Mouse (Mus musculus): ENCODE results near the gene E030018B13Rik. TPM values are rescaled to one million over a fixed set of nuclear protein-coding genes. Genes with fewer than 3 reads are reported as not detected.
A peak's percentile ranks its signal among the peaks of the same experiment; 100 is the strongest.

Gene E030018B13Rik
- polyA plus RNA-seq, 1 experiment from 2014 or later, result 0.25 TPM

GRCm38 (mm10) chr7:63939397-63939951 lies 22.8 kb downstream of the E030018B13Rik start:
- H3K4me1 ChIP-seq (ENCODE audit: control insufficient read depth, insufficient read depth, low read length), result peaks cover 9% of the 10 kb centered on the region
- peak overlapping the region; percentile 73 for H3K4me3 ChIP-seq (ENCODE audit: low read depth, low read length)

GRCm38 (mm10) chr7:63940321-63940720 lies 23.7 kb downstream of the E030018B13Rik start:
- 78% methylated on average over 5 of the region's 5 CpGs for WGBS
- no peaks in the 10 kb centered on the region for H3K36me3 ChIP-seq (ENCODE audit: control insufficient read depth, insufficient read depth, low read length)
- no peak overlapping the region for H3K4me3 ChIP-seq (ENCODE audit: low read depth, low read length)
- H3K4me1 ChIP-seq (ENCODE audit: control insufficient read depth, insufficient read depth, low read length), result peaks cover 7% of the 10 kb centered on the region
- no peak overlapping the region; the same call in 1 of the 2 replicates for H3K27ac ChIP-seq (ENCODE audit: low read length)
- H3K4me2 ChIP-seq (replicated peaks; ENCODE audit: low read depth, low read length), result no peak overlapping the region; the same call in 1 of the 2 replicates
- no peak overlapping the region for H3K9ac ChIP-seq (replicated peaks; ENCODE audit: low read depth, low read length)
- H3K9me3 ChIP-seq (ENCODE audit: control insufficient read depth, low read depth, low read length), result no peaks in the 10 kb centered on the region
- ATAC-seq (ENCODE audit: insufficient number of reproducible peaks, insufficient read depth, low FRiP score, low read depth), result no peak
- no peaks in the 10 kb centered on the region for H3K27me3 ChIP-seq (ENCODE audit: control insufficient read depth, insufficient read depth, low read length)

More at GRCm38 (mm10) chr7:63939397-63939951, 22.8 kb downstream of the E030018B13Rik start:
- Histone ChIP-seq H3K4me2 (replicated peaks; ENCODE audit: low read depth, low read length) (peak overlapping the region; percentile 94), H3K27ac (ENCODE audit: low read length) (peak overlapping the region; percentile 84), H3K27me3 (ENCODE audit: control insufficient read depth, insufficient read depth, low read length) (no peaks in the 10 kb centered on the region), H3K36me3 (ENCODE audit: control insufficient read depth, insufficient read depth, low read length) (no peaks in the 10 kb centered on the region), H3K9me3 (ENCODE audit: control insufficient read depth, low read depth, low read length) (no peaks in the 10 kb centered on the region), H3K9ac (replicated peaks; ENCODE audit: low read depth, low read length) (peak overlapping the region; percentile 31)
- under 1% methylated on average over 35 of the region's 39 CpGs for WGBS
- ATAC-seq (ENCODE audit: insufficient number of reproducible peaks, insufficient read depth, low FRiP score, low read depth), result peak; percentile 51

GRCm38 (mm10) chr7:63941050-63941449 lies 24.4 kb downstream of the E030018B13Rik start:
- H3K36me3 ChIP-seq (ENCODE audit: control insufficient read depth, insufficient read depth, low read length), result no peaks in the 10 kb centered on the region
- H3K9me3 ChIP-seq (ENCODE audit: control insufficient read depth, low read depth, low read length), result no peaks in the 10 kb centered on the region
- no peak overlapping the region for H3K27ac ChIP-seq (ENCODE audit: low read length)
- no peak overlapping the region for H3K4me2 ChIP-seq (replicated peaks; ENCODE audit: low read depth, low read length)
- no peak for ATAC-seq (ENCODE audit: insufficient number of reproducible peaks, insufficient read depth, low FRiP score, low read depth)
- H3K27me3 ChIP-seq (ENCODE audit: control insufficient read depth, insufficient read depth, low read length), result no peaks in the 10 kb centered on the region
- whole genome bisulfite sequencing, result 83% methylated on average over 3 of the region's 3 CpGs
- no peak overlapping the region for H3K4me3 ChIP-seq (ENCODE audit: low read depth, low read length)
- no peaks in the 10 kb centered on the region; the same call in 1 of the 2 replicates for H3K4me1 ChIP-seq (ENCODE audit: control insufficient read depth, insufficient read depth, low read length)
- H3K9ac ChIP-seq (replicated peaks; ENCODE audit: low read depth, low read length), result no peak overlapping the region

GRCm38 (mm10) chr7:63941501-63941900 lies 24.8 kb downstream of the E030018B13Rik start:
- WGBS, result 67% methylated on average over 4 of the region's 4 CpGs
- H3K27me3 ChIP-seq (ENCODE audit: control insufficient read depth, insufficient read depth, low read length), result no peaks in the 10 kb centered on the region
- H3K4me3 ChIP-seq (ENCODE audit: low read depth, low read length), result no peak overlapping the region
- ATAC-seq (ENCODE audit: insufficient number of reproducible peaks, insufficient read depth, low FRiP score, low read depth), result no peak
- H3K36me3 ChIP-seq (ENCODE audit: control insufficient read depth, insufficient read depth, low read length), result no peaks in the 10 kb centered on the region
- H3K9ac ChIP-seq (replicated peaks; ENCODE audit: low read depth, low read length), result no peak overlapping the region
- H3K27ac ChIP-seq (ENCODE audit: low read length), result no peak overlapping the region
- no peaks in the 10 kb centered on the region for H3K9me3 ChIP-seq (ENCODE audit: control insufficient read depth, low read depth, low read length)
- H3K4me2 ChIP-seq (replicated peaks; ENCODE audit: low read depth, low read length), result no peak overlapping the region
- H3K4me1 ChIP-seq (ENCODE audit: control insufficient read depth, insufficient read depth, low read length), result no peaks in the 10 kb centered on the region

- WGBS, result 24% methylated on average over 2 of the region's 2 CpGs
- no peaks in the 10 kb centered on the region for H3K27me3 ChIP-seq (ENCODE audit: control insufficient read depth, insufficient read depth, low read length)
Measured at GRCm38 (mm10) chr7:63943946-63944345, 27.3 kb downstream of the E030018B13Rik start.

GRCm38 (mm10) chr7:63947514-63948487 lies 31.1 kb downstream of the E030018B13Rik start:
- ATAC-seq (ENCODE audit: insufficient number of reproducible peaks, insufficient read depth, low FRiP score, low read depth), result no peak
- 52% methylated on average over 11 of the region's 11 CpGs for WGBS
- Histone ChIP-seq H3K4me1 (ENCODE audit: control insufficient read depth, insufficient read depth, low read length) (no peaks in the 10 kb centered on the region), H3K27ac (ENCODE audit: low read length) (no peak overlapping the region), H3K27me3 (ENCODE audit: control insufficient read depth, insufficient read depth, low read length) (no peaks in the 10 kb centered on the region), H3K4me2 (replicated peaks; ENCODE audit: low read depth, low read length) (no peak overlapping the region), H3K9me3 (ENCODE audit: control insufficient read depth, low read depth, low read length) (no peaks in the 10 kb centered on the region), H3K36me3 (ENCODE audit: control insufficient read depth, insufficient read depth, low read length) (no peaks in the 10 kb centered on the region), H3K4me3 (ENCODE audit: low read depth, low read length) (no peak overlapping the region), H3K9ac (replicated peaks; ENCODE audit: low read depth, low read length) (no peak overlapping the region)

More at GRCm38 (mm10) chr7:63943946-63944345, 27.3 kb downstream of the E030018B13Rik start:
- Histone ChIP-seq H3K36me3 (ENCODE audit: control insufficient read depth, insufficient read depth, low read length) (no peaks in the 10 kb centered on the region), H3K4me2 (replicated peaks; ENCODE audit: low read depth, low read length) (no peak overlapping the region), H3K4me3 (ENCODE audit: low read depth, low read length) (no peak overlapping the region), H3K4me1 (ENCODE audit: control insufficient read depth, insufficient read depth, low read length) (no peaks in the 10 kb centered on the region), H3K27ac (ENCODE audit: low read length) (no peak overlapping the region), H3K9me3 (ENCODE audit: control insufficient read depth, low read depth, low read length) (no peaks in the 10 kb centered on the region), H3K9ac (replicated peaks; ENCODE audit: low read depth, low read length) (no peak overlapping the region)
- no peak for ATAC-seq (ENCODE audit: insufficient number of reproducible peaks, insufficient read depth, low FRiP score, low read depth)

- Histone ChIP-seq H3K27ac (ENCODE audit: low read length) (no peak overlapping the region), H3K9me3 (ENCODE audit: control insufficient read depth, low read depth, low read length) (no peaks in the 10 kb centered on the region)
Measured at GRCm38 (mm10) chr7:63949176-63949575, 32.5 kb downstream of the E030018B13Rik start.

GRCm38 (mm10) chr7:63950931-63951607 lies 34.4 kb downstream of the E030018B13Rik start:
- H3K27ac ChIP-seq (ENCODE audit: low read length), result no peak overlapping the region
- 80% methylated on average over 10 of the region's 10 CpGs for WGBS
- H3K27me3 ChIP-seq (ENCODE audit: control insufficient read depth, insufficient read depth, low read length), result no peaks in the 10 kb centered on the region

More at GRCm38 (mm10) chr7:63949176-63949575, 32.5 kb downstream of the E030018B13Rik start:
- H3K36me3 ChIP-seq (ENCODE audit: control insufficient read depth, insufficient read depth, low read length), result no peaks in the 10 kb centered on the region
- no peak overlapping the region for H3K9ac ChIP-seq (replicated peaks; ENCODE audit: low read depth, low read length)
- no peak overlapping the region for H3K4me3 ChIP-seq (ENCODE audit: low read depth, low read length)
- 52% methylated on average over 3 of the region's 3 CpGs for WGBS
- H3K4me2 ChIP-seq (replicated peaks; ENCODE audit: low read depth, low read length), result no peak overlapping the region
- ATAC-seq (ENCODE audit: insufficient number of reproducible peaks, insufficient read depth, low FRiP score, low read depth), result no peak
- H3K4me1 ChIP-seq (ENCODE audit: control insufficient read depth, insufficient read depth, low read length), result no peaks in the 10 kb centered on the region
- no peaks in the 10 kb centered on the region for H3K27me3 ChIP-seq (ENCODE audit: control insufficient read depth, insufficient read depth, low read length)

More at GRCm38 (mm10) chr7:63950931-63951607, 34.4 kb downstream of the E030018B13Rik start:
- no peaks in the 10 kb centered on the region for H3K9me3 ChIP-seq (ENCODE audit: control insufficient read depth, low read depth, low read length)
- no peak overlapping the region for H3K9ac ChIP-seq (replicated peaks; ENCODE audit: low read depth, low read length)
- H3K4me1 ChIP-seq (ENCODE audit: control insufficient read depth, insufficient read depth, low read length), result no peaks in the 10 kb centered on the region
- H3K36me3 ChIP-seq (ENCODE audit: control insufficient read depth, insufficient read depth, low read length), result no peaks in the 10 kb centered on the region
- no peak for ATAC-seq (ENCODE audit: insufficient number of reproducible peaks, insufficient read depth, low FRiP score, low read depth)
- H3K4me2 ChIP-seq (replicated peaks; ENCODE audit: low read depth, low read length), result no peak overlapping the region
- H3K4me3 ChIP-seq (ENCODE audit: low read depth, low read length), result no peak overlapping the region

Measured in stomach, embryonic 14.5 days (tissue).